In genomic region chr5:89981627-89982026, GRCm38 (mm10) we compare ENCODE assay signal across 12 mouse cellular contexts.
DNase-seq lines count a peak whose midpoint lies in the region; ATAC-seq and TF ChIP-seq lines count a peak whose summit lies in the region.
"Had no signal": no experiment of that assay in that cellular context is flagged by ENCODE, and none has a peak within 500 bp of the region (broad histone marks: within the 10 kb centered on the region; RNA-seq: fewer than 3 reads in every experiment).

No protein-coding gene starts in this region.

- TF ChIP-seq EP300 in stomach, postnatal 0 days (optimal IDR thresholded peaks at IDR 0.05), result no peak

- peak; percentile 43 for TF ChIP-seq CTCF in hindbrain, postnatal 0 days (IDR thresholded peaks at IDR 0.05; ENCODE audit: low read depth)
- peak; percentile 30; the same call in 1 of the 2 replicates for TF ChIP-seq CTCF in brain, embryonic 14.5 days (IDR thresholded peaks at IDR 0.05; ENCODE audit: borderline replicate concordance, extremely low read depth, insufficient read depth, insufficient read length)
- TF ChIP-seq CTCF in stomach, postnatal 0 days (IDR thresholded peaks at IDR 0.05; ENCODE audit: low read depth), result peak; percentile 69

- no peak overlapping the region for H3K4me2 ChIP-seq in hindbrain, postnatal 0 days (ENCODE audit: low read depth, low read length)
- no peak overlapping the region for H3K4me2 ChIP-seq in hindbrain, embryonic 11.5 days (replicated peaks; ENCODE audit: low read depth, low read length)
- no peak overlapping the region for H3K4me2 ChIP-seq in midbrain, embryonic 11.5 days
- H3K4me2 ChIP-seq in midbrain, embryonic 16.5 days (ENCODE audit: low read length), result no peak overlapping the region
- H3K4me2 ChIP-seq in stomach, postnatal 0 days (replicated peaks; ENCODE audit: low read depth), result no peak overlapping the region
- H3K4me2 ChIP-seq: forebrain, embryonic 12.5 days; heart, embryonic 13.5 days; midbrain, embryonic 15.5 days had no signal

- H3K9ac ChIP-seq in hindbrain, postnatal 0 days (replicated peaks; ENCODE audit: low read length), result no peak overlapping the region
- H3K9ac ChIP-seq in hindbrain, embryonic 11.5 days (ENCODE audit: low read depth, low read length), result no peak overlapping the region
- H3K9ac ChIP-seq in midbrain, embryonic 11.5 days (ENCODE audit: low read length), result no peak overlapping the region
- H3K9ac ChIP-seq in midbrain, embryonic 16.5 days (ENCODE audit: low read depth, low read length), result no peak overlapping the region
- H3K9ac ChIP-seq in stomach, postnatal 0 days (ENCODE audit: low read length), result no peak overlapping the region
- H3K9ac ChIP-seq: forebrain, embryonic 12.5 days; heart, embryonic 13.5 days; midbrain, embryonic 15.5 days had no signal

- ATAC-seq in hindbrain, postnatal 0 days, result no peak
- ATAC-seq in hindbrain, embryonic 11.5 days (ENCODE audit: low FRiP score), result no peak
- no peak for ATAC-seq in midbrain, embryonic 11.5 days (ENCODE audit: low FRiP score)
- no peak for ATAC-seq in midbrain, embryonic 16.5 days
- no peak for ATAC-seq in stomach, postnatal 0 days (ENCODE audit: low FRiP score, low TSS enrichment)
- ATAC-seq: midbrain, embryonic 15.5 days had no signal

- H3K4me1 ChIP-seq in hindbrain, postnatal 0 days (ENCODE audit: insufficient read depth, low read length), result no peaks in the 10 kb centered on the region
- no peaks in the 10 kb centered on the region for H3K4me1 ChIP-seq in hindbrain, embryonic 11.5 days (replicated peaks; ENCODE audit: control insufficient read depth, insufficient read depth, low read length)
- H3K4me1 ChIP-seq in midbrain, embryonic 11.5 days (ENCODE audit: control insufficient read depth, insufficient read depth, low read length), result no peaks in the 10 kb centered on the region
- H3K4me1 ChIP-seq in midbrain, embryonic 16.5 days (ENCODE audit: control insufficient read depth, insufficient read depth, low read length), result no peaks in the 10 kb centered on the region
- no peaks in the 10 kb centered on the region for H3K4me1 ChIP-seq in stomach, postnatal 0 days (replicated peaks; ENCODE audit: control insufficient read depth, insufficient read depth)
- H3K4me1 ChIP-seq in limb, embryonic 10.5 days, result no peaks in the 10 kb centered on the region
- H3K4me1 ChIP-seq: forebrain, embryonic 12.5 days; midbrain, embryonic 15.5 days had no signal

- no peaks in the 10 kb centered on the region for H3K27me3 ChIP-seq in hindbrain, postnatal 0 days (ENCODE audit: insufficient read depth, low read length)
- no peaks in the 10 kb centered on the region for H3K27me3 ChIP-seq in hindbrain, embryonic 11.5 days (ENCODE audit: control insufficient read depth, insufficient read depth, low read length)
- H3K27me3 ChIP-seq in midbrain, embryonic 11.5 days (ENCODE audit: control insufficient read depth, insufficient read depth, low read length), result no peaks in the 10 kb centered on the region
- no peaks in the 10 kb centered on the region for H3K27me3 ChIP-seq in midbrain, embryonic 16.5 days (ENCODE audit: control insufficient read depth, insufficient read depth, low read depth, low read length)
- no peaks in the 10 kb centered on the region for H3K27me3 ChIP-seq in stomach, postnatal 0 days (ENCODE audit: control insufficient read depth, insufficient read depth, low read length)
- H3K27me3 ChIP-seq in limb, embryonic 10.5 days (ENCODE audit: low read depth, poor library complexity, severe bottlenecking), result no peaks in the 10 kb centered on the region
- H3K27me3 ChIP-seq: forebrain, embryonic 12.5 days; heart, embryonic 13.5 days; midbrain, embryonic 15.5 days had no signal

- no peaks in the 10 kb centered on the region for H3K36me3 ChIP-seq in hindbrain, postnatal 0 days (ENCODE audit: insufficient read depth, low read length)
- H3K36me3 ChIP-seq in hindbrain, embryonic 11.5 days (ENCODE audit: control insufficient read depth, insufficient read depth, low read length), result no peaks in the 10 kb centered on the region
- no peaks in the 10 kb centered on the region for H3K36me3 ChIP-seq in midbrain, embryonic 11.5 days (ENCODE audit: control insufficient read depth, insufficient read depth, low read length)
- no peaks in the 10 kb centered on the region for H3K36me3 ChIP-seq in midbrain, embryonic 16.5 days (ENCODE audit: control insufficient read depth, insufficient read depth, low read length)
- no peaks in the 10 kb centered on the region for H3K36me3 ChIP-seq in stomach, postnatal 0 days (ENCODE audit: control insufficient read depth, insufficient read depth, low read length)
- no peaks in the 10 kb centered on the region for H3K36me3 ChIP-seq in limb, embryonic 10.5 days
- H3K36me3 ChIP-seq: forebrain, embryonic 12.5 days; heart, embryonic 13.5 days; midbrain, embryonic 15.5 days had no signal

- 59% methylated on average over 6 of the region's 6 CpGs for WGBS in hindbrain, postnatal 0 days
- WGBS in hindbrain, embryonic 11.5 days, result 57% methylated on average over 6 of the region's 6 CpGs
- WGBS in midbrain, embryonic 11.5 days, result 65% methylated on average over 6 of the region's 6 CpGs
- WGBS in midbrain, embryonic 16.5 days, result 62% methylated on average over 6 of the region's 6 CpGs
- WGBS in stomach, postnatal 0 days, result 51% methylated on average over 6 of the region's 6 CpGs
- WGBS in limb, embryonic 10.5 days, result 54% methylated on average over 6 of the region's 6 CpGs

- TF ChIP-seq POLR2A in brain, embryonic 14.5 days (IDR thresholded peaks at IDR 0.05; ENCODE audit: borderline replicate concordance, extremely low read depth, insufficient read depth, insufficient read length, poor library complexity, severe bottlenecking), result no peak

- peak; percentile 32 for DNase-seq in hindbrain, postnatal 0 days (ENCODE audit: low spot score)
- DNase-seq in hindbrain, embryonic 11.5 days (ENCODE audit: low spot score), result no peak
- DNase-seq in midbrain, embryonic 11.5 days (ENCODE audit: low spot score, missing footprints), result peak; percentile 82
- peak; percentile 31 for DNase-seq in brain, embryonic 14.5 days (ENCODE audit: low read depth)
- no peak for DNase-seq in stomach, postnatal 0 days (ENCODE audit: low spot score)
- no peak for DNase-seq in limb, embryonic 10.5 days (ENCODE audit: low spot score)
- DNase-seq: cerebellum, adult 11-12 months; kidney, adult 18-20 months had no signal

- no peak overlapping the region for H3K4me3 ChIP-seq in hindbrain, postnatal 0 days (ENCODE audit: low read length)
- no peak overlapping the region for H3K4me3 ChIP-seq in hindbrain, embryonic 11.5 days (ENCODE audit: low read depth, low read length)
- no peak overlapping the region for H3K4me3 ChIP-seq in midbrain, embryonic 11.5 days (ENCODE audit: low read depth, low read length)
- no peak overlapping the region for H3K4me3 ChIP-seq in midbrain, embryonic 16.5 days (ENCODE audit: low read depth, low read length)
- H3K4me3 ChIP-seq in stomach, postnatal 0 days (ENCODE audit: low read depth, low read length), result no peak overlapping the region
- H3K4me3 ChIP-seq in limb, embryonic 10.5 days, result no peak overlapping the region
- H3K4me3 ChIP-seq: forebrain, embryonic 12.5 days; heart, embryonic 13.5 days; midbrain, embryonic 15.5 days had no signal

- H3K27ac ChIP-seq in hindbrain, postnatal 0 days, result no peak overlapping the region
- no peak overlapping the region for H3K27ac ChIP-seq in hindbrain, embryonic 11.5 days (ENCODE audit: low read depth, low read length)
- no peak overlapping the region for H3K27ac ChIP-seq in midbrain, embryonic 11.5 days (ENCODE audit: low read depth, low read length)
- no peak overlapping the region for H3K27ac ChIP-seq in midbrain, embryonic 16.5 days (ENCODE audit: low read length)
- no peak overlapping the region for H3K27ac ChIP-seq in stomach, postnatal 0 days (replicated peaks)
- no peak overlapping the region for H3K27ac ChIP-seq in limb, embryonic 10.5 days
- H3K27ac ChIP-seq: forebrain, embryonic 12.5 days; heart, embryonic 13.5 days; midbrain, embryonic 15.5 days had no signal

- no peaks in the 10 kb centered on the region for H3K9me3 ChIP-seq in hindbrain, postnatal 0 days (ENCODE audit: low read length)
- no peaks in the 10 kb centered on the region for H3K9me3 ChIP-seq in hindbrain, embryonic 11.5 days (ENCODE audit: control insufficient read depth, low read length)
- H3K9me3 ChIP-seq in midbrain, embryonic 11.5 days (ENCODE audit: control insufficient read depth, low read length), result no peaks in the 10 kb centered on the region
- H3K9me3 ChIP-seq in midbrain, embryonic 16.5 days (replicated peaks; ENCODE audit: control insufficient read depth, low read length, poor library complexity, severe bottlenecking), result no peaks in the 10 kb centered on the region
- no peaks in the 10 kb centered on the region for H3K9me3 ChIP-seq in stomach, postnatal 0 days (ENCODE audit: control insufficient read depth, low read length)
- H3K9me3 ChIP-seq in limb, embryonic 10.5 days (replicated peaks), result no peaks in the 10 kb centered on the region
- H3K9me3 ChIP-seq: forebrain, embryonic 12.5 days; heart, embryonic 13.5 days; midbrain, embryonic 15.5 days had no signal

Comparison
In these comparisons a context has a peak if more than half of its experiments do, and no peak if none do; other contexts are left out.
1. DNase-seq: peak in hindbrain, postnatal 0 days (single experiment), midbrain, embryonic 11.5 days (single experiment) and brain, embryonic 14.5 days (single experiment); none in hindbrain, embryonic 11.5 days (single experiment), stomach, postnatal 0 days (single experiment) and limb, embryonic 10.5 days (single experiment).
2. Peak in every context shown above with its lines, with median percentiles within 50 percentile points of each other: CTCF ChIP-seq.